Mouse (Mus musculus): ENCODE data around the gene Arhgap19. TPM values are rescaled to one million over a fixed set of nuclear protein-coding genes. Genes with fewer than 3 reads are reported as not detected.

Arhgap19 gene
- total RNA-seq, 2 experiments from 2014 or later = 6.4 to 6.6 TPM

- intact Hi-C loops (cut with DNase I) = no loop called here
Measured at GRCm38 (mm10) chr19:41805831-41806230, 4.0 kb upstream of the Arhgap19 start.

GRCm38 (mm10) chr19:41803322-41803721 is 1.5 kb upstream of the Arhgap19 start:
- intact Hi-C loops (cut with DNase I) = loop anchor here (5.0 kb wide), 1 partner anchor 44 kb away; the partner anchor contains the start of gene Frat2
- no peak for DNase-seq

More at GRCm38 (mm10) chr19:41805831-41806230, 4.0 kb upstream of the Arhgap19 start:
- no peak for DNase-seq

DNA sequence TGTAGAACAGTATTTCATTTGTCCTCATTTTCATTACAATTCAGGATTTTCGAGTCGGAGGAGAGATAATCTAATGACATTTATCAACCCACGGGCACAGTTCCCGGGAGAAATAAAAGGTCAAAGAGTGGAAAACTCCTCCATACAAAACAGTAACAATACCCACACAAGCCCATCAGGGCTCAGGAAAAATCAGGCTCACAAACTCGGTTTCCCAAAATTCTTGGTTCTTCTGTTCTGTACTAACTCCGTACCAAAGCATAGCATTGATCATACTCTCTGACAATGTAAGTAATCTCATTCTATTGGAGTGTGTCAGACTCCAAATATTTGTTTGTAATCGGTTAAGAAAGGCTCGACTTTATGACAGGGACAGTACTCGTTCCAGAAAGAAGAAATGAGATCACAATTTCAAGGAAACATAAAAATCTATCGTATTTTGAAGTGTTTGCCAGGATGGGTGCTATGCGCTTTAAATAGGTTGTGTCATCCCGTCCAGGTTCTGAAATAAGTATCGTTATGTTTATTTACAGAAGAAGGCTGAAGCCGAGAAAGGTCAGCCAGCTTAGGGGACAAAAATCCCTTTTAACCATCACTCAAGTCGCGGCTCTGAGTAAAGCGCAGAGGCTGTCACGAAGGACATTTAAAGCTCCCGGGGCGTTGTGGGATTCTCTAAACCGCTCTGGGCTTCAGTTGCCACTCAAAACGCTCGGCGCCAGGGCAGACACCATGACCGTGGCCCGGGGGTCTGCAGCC is 683 bp downstream of the Arhgap19 start:
- intact Hi-C loops (cut with DNase I) = loop anchor here (5.0 kb wide), 1 partner anchor 46 kb away; the partner anchor contains the start of gene Frat2
- DNase-seq = no peak

- no peak for DNase-seq
- intact Hi-C loops (cut with DNase I) = loop anchor here (5.0 kb wide), 1 partner anchor 47 kb away; the partner anchor contains the start of gene Frat2
Measured at GRCm38 (mm10) chr19:41800451-41800850, 1.4 kb downstream of the Arhgap19 start.

DNA sequence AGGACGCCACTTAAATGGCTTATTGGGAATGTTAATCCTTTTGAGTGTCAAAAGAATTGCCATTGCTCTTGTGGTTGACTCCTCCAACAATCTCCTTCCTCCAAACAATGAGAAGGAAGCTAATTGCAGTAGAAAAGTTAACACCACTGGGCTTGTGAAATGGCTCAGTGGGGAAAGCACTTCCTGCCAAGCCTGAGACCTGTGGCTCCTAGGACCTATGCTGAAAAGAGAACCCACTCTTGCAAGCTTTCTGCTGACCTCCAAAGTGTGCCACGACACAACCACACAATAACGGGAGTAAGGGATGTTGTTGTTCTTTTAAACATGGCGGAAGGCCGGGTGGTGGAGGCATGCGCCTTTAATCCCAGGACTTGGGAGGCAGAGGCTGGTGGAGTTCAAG is 4.3 kb downstream of the Arhgap19 start:
- intact Hi-C loops (cut with DNase I) = no loop called here
- no peak for DNase-seq

DNA sequence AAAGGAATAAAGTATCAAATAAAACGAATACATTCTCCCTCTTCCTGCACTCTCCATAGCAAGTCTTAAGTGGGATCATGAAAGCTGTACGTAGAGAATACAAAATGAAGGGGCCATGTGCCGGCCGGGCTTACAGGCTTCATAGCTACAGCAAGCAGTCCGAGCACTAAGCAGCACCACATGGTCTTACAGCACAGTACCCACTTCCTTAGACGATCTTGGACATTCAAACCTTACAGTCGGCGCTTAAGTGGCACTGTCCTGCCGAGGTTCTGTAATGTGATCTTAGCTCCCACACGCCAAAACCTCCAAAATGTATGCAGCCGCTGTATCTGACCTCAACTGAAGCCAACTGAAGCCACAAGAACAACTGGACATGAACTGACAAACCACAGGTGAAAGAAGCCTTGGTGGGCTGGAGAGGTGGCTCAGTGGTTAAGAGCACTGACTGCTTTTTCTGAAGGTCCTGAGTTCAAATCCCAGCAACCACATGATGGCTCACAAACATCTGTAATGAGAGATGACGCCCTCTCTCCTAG is 5.0 kb downstream of the Arhgap19 start:
- DNase-seq = no peak
- intact Hi-C loops (cut with DNase I) = no loop called here

DNA sequence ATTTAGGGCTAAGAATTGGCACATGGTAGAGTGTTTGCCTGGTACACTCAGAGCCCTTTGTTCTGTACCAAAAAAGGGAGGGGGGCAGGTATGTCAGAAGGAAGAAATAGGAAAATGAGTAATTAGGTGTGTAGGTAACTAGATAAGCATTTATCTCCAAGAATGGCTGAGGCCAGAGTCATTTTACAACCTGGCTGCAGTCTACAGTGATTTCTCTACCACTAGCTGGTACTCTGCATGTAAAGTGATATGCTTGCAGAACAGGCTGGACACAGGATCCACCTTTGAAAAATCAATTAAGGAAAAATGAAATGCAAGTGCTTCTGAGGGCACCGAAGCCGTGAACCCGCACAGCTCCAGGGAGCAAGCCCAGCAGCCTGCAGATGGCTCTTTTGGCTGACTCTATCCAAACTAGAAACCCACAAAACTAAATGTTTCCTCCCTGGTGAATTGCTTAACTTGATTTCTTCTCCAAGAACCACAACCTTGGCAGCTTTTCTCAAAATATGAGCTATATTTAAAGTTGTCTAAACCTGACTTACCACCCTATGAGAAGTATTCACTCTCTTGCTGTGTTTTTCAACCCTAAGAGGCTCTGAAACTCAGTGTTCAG is 5.6 kb downstream of the Arhgap19 start:
- intact Hi-C loops (cut with DNase I) = no loop called here
- DNase-seq = no peak

- intact Hi-C loops (cut with DNase I) = no loop called here
- DNase-seq = no peak
Measured at GRCm38 (mm10) chr19:41794901-41795300, 6.9 kb downstream of the Arhgap19 start.

DNA sequence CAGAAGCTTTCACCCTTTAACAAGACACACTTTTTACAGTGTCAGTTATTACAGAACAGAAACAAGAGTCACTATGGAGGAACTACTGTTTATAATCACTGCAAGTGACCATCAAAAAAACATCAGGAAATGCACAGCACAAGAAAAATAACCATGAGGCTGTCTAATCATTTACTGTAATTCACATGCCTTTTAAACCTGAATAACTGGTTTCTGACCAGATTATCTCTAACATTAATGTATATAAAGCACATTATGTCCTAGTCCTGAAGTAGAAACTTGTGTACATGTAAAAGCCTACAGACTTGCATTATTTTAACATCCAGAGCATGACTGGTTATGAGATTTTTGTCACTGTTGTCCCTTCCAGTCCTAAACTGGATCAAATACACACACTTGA is 7.8 kb downstream of the Arhgap19 start:
- intact Hi-C loops (cut with DNase I) = no loop called here
- DNase-seq = no peak

DNA sequence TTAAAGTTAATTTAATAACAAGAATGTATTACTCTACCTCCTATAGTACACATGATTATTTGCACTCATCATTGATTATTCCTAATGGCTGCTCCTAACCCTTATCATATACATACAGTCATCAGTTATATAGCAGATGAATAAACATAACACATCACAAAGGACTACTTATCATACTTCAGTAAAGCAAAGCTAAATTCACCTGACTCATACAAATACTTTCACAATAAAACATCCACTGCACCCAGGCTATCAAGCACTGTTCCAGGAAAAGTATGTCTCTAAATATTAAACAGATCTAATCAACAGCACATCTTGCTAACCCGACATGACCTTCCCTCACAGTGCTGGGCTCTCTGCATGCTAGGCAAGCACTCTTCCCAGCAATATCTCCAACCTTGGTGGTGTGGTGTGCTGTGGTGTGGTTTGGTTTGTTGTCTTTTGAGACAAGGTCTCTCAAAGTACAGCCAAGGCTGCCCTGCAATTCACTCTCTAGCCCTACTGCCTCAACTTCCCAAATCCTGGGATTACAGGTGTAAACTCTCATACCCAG is 8.8 kb downstream of the Arhgap19 start:
- no peak for DNase-seq
- intact Hi-C loops (cut with DNase I) = no loop called here

DNA sequence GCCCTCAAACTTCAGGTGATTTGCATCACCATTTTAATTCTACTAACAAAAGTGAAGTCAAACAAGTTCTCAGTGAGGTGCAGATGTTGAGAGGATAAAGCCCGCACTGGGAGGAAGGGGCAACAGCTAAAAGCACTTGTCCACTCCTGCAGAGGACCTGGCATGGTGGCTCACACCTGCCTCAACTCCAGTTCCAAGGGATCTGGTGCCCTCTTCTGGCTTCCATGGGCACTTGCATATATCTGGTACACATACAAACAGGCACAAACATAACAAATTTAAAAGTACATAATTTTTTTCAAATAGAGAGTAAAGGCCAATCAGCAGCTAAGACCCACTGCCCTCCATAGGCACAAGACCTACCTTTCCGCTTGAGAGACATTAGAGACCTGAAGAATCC is 10.5 kb downstream of the Arhgap19 start:
- intact Hi-C loops (cut with DNase I) = no loop called here

DNA sequence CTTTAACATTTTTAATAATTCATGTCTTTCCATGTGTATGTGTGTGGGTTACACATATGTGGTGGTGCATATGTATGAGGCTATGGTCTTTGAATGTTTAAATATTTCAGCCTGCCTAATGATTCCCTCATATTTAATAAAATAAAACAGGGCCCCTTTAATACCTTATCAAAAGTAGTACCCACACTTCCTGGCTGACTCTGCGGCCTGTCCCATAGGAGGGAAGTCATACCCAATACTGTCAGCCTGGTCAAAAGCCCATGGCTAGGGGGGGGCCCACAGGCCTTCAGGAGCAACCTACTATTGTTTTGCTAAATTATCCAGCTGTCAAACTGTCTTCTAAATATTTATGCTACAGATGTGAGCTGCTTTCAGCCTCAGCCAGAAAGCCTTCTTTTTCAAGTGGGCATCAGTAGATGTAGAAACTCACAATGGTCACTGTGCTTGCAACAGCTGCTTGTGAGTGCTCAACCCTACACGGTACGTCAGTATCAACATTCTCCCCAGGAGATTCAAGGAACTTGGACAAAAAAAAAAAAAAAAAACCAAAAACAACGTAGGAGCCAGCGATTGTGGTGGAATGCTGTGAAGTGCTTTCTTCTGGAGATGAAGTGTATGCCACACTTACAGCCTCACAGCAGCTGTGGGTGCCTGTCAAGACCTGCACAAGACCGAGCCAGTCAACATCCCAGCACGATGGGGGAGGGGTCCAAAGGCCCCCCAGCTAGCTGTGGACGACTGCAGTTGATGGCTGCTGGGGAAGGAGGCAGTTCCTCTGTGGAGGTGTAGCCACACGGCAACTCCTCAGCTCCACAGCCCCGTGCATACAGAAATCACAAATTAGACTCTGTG is 12.5 kb downstream of the Arhgap19 start:
- intact Hi-C loops (cut with DNase I) = no loop called here

More for the DNA sequence above, 10.5 kb downstream of the Arhgap19 start:
- DNase-seq = no peak

DNA sequence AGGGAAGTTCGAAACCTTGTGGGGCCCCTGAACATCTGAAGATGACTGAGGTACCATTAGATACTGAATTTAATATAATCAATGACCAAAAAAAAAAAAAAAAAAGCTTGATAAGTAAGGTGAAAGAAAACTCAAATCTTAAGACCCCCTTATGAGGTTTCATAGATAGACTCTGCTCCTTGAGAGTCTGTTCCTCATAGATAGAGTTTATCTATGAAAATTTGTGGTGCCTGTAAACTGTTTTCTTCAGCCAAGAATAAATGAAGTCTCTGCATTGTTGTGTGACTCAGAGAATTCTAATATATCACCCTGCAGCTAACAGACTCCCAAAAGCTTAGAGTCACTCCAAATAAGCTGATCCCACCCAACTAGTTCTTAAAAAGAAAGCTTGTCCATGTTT is 15.0 kb downstream of the Arhgap19 start:
- no peak for DNase-seq
- intact Hi-C loops (cut with DNase I) = no loop called here

More for the DNA sequence above, 12.5 kb downstream of the Arhgap19 start:
- no peak for DNase-seq

GRCm38 (mm10) chr19:41777514-41777913 is 24.3 kb downstream of the Arhgap19 start:
- intact Hi-C loops (cut with DNase I) = loop anchor here (5.0 kb wide), 1 partner anchor 70 kb away; the partner anchor contains the start of gene Frat2
- no peak for DNase-seq

DNA sequence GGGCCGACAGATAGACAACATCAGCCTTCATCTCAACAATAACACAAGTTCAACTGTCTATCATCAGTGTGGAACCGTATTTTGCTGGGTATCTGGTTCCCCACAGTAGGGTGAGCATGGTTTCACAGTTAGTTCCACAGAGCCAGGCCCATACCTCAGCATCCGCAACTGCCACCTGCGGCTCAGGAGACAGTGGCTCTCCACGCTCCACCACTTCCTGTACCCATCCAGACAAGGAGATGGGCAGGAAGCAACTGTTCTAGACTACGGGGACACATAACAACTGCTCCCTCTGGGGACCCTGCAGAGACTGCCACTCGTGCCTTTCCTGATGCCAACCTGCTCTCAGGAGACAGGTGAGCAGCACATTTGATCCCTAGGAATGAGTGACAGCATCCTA is 33.1 kb downstream of the Arhgap19 start:
- intact Hi-C loops (cut with DNase I) = loop anchor here (10.0 kb wide), 1 partner anchor 314 kb away; no protein-coding TSS in a partner anchor
- DNase-seq = no peak

DNA sequence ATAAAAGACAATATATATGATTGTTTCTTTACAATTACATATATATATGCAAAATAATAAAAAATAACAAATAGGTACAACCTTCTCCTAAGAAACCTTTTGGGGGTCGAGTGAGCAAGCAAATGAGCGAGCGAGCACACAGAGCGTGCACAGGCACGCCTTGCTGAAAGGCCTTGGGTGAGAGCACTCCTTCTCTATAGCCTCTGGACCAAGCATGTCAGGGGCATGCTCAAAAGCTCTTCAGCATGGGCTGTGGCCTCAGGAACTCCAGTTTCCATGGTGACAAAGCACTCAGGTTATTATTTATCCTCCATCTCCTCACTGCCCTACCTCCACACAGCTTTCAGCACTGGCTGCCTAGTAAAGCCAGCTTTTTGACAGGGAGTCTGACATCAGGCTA is 35.2 kb downstream of the Arhgap19 start:
- no peak for DNase-seq
- intact Hi-C loops (cut with DNase I) = loop anchor here (10.0 kb wide), 1 partner anchor 312 kb away; no protein-coding TSS in a partner anchor

DNA sequence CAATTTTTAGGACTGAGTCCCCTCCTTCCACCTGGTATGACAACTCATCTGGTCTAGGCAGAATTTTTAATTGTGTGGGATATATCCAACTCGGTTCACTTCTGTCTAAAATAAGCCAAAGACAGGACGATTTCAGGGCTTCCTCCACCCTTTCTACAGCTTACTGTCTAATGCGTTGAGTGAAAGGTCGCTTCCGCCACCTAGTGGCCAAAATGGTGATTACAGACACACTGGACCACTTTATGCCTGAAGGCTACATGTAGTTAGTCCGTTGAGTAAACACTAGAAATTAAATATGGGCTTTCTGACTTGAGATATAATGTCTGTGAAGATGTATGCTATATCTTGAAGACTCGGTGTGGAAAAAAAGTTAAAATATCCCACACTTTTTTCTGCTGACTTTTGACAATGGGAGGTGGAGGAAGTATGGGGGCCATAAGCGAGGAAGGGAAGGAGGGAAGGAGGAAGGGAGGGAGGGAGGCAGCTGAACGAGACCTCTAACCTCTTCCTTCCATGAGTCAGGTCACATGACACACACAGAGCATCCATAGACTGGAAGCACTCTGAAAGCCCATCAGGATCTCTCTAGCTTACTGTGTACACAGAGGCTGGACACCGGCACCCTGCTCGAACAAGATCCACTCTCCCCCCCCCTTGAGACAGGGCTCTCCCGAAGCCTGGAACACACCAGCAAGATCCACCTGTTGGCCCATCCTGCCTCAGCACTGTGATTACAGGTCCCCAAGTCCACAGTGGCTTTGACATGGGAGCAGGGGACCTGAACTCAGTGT is 37.8 kb downstream of the Arhgap19 start:
- intact Hi-C loops (cut with DNase I) = loop anchor here (2.0 to 10.0 kb wide), 3 partner anchors 107 to 447 kb away; no protein-coding TSS in a partner anchor
- DNase-seq = peak; percentile 71 to 80

GRCm38 (mm10) chr19:41761529-41761928 is 40.3 kb downstream of the Arhgap19 start:
- DNase-seq = no peak

GRCm38 (mm10) chr19:41759765-41760164 is 42.1 kb downstream of the Arhgap19 start:
- no peak for DNase-seq
- intact Hi-C loops (cut with DNase I) = loop anchor here (5.0 to 10.0 kb wide), 2 partner anchors 305 to 442 kb away; no protein-coding TSS in a partner anchor

More at GRCm38 (mm10) chr19:41761529-41761928, 40.3 kb downstream of the Arhgap19 start:
- intact Hi-C loops (cut with DNase I) = loop anchor here (5.0 to 10.0 kb wide), 2 partner anchors 307 to 444 kb away; no protein-coding TSS in a partner anchor

Data from gastrocnemius, postnatal 36 days (tissue).